Mouse (Mus musculus) T-helper 2 cell (primary cell): ENCODE results near the gene Arel1.

Experiments
- in situ Hi-C: fragments of 300-600 bp; cut with MboI, MseI; formaldehyde crosslinking; loops from one replicate; pipeline ENCODE4 v1.15.1; 2025; ENCODE audit warnings: high pct_unique_total_duplicates

The Arel1 gene

DNA sequence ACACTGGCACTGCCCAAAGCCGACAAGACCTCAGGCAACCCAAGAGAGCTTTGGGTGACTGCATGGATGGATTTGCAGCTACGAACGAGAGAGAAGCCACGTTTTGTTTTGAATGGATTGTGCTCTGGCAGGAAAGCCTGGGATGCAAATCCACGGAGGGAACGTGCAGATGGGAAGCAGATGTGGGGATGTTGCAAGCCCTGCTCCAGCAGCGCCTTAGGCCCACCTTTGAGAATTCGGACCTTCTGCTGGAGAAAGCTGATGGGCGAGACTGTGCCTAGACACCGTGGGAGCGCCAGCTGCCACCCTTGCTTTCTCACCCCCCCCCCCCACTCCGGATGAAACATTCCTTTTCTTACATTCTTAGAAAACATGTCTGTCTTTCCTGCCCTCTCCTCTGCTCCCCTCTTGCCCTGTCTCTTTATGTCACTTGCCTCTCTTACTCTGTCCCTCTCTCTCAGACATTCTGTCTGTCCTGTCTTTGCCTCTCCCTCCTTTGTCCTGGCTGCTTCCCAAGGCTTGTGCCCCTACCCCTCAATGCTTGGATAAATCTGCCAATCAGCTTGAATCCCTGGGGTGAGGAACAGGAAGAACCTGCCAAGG lies 63.6 kb downstream of the Arel1 start:
- in situ Hi-C loops = no loop called here

DNA sequence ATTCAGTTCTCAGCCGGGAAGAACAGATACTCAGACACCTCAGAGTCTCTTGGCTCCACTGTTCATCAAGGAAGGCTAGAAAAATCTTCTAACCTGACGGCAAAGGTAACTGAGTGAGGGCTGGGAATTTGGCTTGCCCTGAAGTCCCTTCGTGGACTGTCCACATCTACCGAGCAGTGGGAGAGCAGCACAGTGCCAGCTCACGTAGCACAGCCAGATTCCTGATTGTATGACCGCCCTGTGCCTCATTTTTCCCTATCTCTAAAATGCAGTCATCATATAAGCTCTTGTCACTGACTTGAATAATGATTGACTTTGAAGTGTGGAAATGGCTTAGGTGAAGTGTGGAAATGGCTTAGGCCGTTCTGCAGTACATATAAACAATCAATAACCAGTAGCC lies 66.3 kb downstream of the Arel1 start:
- in situ Hi-C loops = no loop called here

DNA sequence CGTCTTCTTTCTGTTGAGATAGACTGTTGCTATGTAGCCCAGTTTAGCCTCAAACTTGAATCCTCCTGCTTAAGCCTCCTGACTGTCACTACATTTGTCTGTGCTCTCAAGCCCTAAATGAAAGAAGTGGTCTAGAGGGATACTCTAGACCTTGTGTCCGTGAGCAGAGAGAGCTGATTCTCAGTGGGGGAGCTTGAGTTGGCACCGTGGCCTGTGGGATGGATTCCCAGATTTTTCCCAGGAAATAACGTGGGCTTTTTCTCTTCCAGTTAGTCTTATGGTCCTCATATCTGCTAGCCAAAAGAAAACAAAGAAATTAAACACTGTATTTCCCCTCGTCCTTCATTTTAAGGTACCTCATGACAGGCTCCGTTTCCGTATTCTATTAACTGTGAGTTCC lies 70.4 kb downstream of the Arel1 start:
- in situ Hi-C loops = no loop called here

DNA sequence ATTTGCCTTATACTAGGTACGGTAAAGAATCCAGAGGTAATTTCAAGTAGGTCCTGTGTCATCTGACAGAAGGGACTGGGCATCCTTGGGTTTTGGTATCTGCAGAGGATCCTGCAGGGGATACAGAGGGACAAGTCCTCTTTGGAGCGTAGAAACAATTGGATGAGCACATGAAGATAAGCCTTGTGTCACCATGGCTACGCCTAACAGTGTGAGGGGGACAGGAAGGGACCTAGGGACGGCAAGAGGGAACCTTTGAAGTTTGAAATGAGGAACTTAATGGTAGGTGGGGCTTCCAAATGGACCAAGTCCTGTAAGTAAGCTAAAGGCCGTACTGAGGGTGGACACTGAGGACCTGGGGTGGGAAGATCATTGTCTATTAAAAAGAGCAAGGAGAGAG lies 73.4 kb downstream of the Arel1 start:
- in situ Hi-C loops = loop anchor here (5.0 kb wide), 1 partner anchor 55 kb away; no protein-coding TSS in a partner anchor

DNA sequence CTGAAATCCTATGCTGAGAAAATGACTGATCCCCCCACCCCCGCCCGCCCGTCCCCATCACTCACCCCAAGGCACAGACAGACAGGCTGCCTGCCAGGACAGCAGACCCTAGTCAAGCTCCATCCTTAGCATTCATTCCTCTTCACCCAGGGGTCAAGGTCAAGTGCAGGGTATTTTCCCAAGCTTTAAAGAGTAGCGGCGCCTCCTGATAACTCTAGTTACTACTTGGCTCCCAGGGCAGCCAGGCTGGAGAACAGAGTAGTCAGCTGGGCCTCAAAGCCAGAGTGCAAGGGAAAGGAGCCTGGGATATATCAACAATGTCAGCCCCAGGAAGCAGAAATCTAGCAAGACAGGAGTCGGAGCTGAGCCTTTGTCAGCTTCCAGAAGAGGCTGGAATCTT lies 74.5 kb downstream of the Arel1 start:
- in situ Hi-C loops = loop anchor here (5.0 kb wide), 1 partner anchor 54 kb away; no protein-coding TSS in a partner anchor

DNA sequence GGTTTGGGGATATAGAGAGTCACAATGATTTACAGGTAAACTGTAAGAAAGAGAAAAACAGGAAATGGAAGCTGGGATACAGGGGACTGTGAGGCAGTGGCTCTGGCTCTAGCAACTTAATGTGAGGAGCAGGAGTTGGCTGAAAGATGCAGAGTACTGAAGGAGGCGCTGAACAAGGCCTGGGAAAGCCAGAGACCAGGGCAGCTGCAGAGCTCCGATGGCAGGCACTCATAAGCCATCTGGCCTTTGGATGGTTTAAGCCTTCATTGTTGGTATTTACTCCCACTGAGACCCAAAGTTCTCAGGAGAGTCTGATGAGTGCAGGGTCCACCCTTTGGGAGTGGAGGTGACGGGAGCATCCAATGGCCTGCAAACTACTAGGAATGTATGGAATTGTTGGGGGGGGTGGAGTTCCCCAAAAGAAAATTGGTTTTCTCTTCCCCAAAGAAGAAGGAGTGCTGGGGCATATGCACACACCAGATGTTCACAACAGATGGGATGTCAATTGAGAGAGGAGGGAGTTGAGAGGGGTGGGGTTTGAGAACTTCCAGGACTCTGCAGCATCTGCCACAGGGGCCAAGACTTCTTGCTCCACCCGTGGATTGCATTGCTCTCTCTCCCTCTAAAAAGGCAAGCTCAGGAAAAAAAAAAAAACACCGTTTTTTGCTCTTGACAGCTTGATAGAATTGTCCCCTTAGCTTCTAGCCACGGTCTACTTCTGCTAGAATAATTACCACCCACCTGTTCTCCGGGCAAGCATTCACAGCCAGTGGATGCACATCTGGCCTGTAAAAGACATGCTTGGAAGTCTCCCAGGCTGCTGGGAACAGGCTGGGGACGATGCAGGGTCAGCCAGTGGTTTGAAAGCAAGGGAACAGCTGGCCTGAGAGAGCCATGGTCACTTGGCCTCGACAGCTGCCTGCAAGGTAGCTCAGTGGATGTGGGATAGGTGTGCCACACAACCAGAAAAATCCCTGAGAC lies 76.8 kb downstream of the Arel1 start:
- in situ Hi-C loops = no loop called here

DNA sequence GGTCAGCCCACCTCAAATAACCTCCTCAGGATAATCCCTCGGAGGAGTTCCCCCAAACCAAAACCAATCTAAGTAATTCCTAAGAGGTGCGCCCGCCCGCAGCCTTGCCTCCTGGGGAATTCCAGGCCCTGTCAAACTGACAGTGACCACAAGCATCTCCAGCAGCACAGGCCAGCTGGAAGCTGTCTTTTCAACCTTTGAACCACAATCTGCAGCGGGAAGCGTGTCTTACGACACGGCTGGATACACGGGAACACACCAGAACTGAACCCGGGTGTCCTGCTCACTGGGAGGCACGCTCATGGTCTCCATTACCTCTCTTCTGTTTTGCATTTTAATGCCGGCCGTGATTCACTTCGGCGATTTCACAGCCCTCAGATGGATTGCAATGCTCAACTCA lies 80.4 kb downstream of the Arel1 start:
- in situ Hi-C loops = no loop called here

DNA sequence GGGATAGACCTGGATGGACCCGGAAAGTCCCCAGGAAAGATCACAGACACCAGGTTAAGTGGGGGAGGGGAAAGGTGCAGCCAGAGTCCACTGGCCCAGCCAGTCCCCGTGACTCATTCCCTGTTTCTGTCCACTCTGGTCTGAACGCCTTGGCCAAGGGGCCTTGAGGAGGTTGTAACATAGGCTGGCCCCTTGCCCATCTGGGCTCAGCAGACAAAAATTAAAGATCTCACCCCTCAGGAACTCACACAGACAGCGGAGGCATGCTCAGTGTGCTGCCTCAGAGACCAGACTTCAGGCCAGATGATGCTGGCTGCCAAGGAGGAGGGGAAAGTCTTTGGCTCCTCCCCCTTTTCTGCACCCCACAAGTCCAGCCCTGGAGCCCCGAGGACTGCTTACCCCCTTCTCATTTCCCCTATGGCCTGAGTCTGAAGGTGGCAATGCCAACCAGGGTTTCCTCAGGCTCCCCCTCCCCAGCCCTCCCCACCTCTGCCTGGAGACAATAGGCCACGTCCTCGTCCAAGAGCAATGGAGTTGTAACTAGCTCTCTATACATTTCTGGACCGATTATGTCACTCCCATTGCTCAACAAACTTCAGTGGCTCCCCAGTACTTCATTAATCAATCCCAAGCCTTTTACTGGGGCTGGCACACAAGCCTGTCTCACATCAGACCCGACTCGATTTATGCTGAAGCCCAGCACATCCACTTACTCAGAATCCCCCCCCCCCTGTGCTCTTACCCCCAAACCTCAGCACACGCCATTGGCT lies 85.4 kb downstream of the Arel1 start:
- in situ Hi-C loops = no loop called here

DNA sequence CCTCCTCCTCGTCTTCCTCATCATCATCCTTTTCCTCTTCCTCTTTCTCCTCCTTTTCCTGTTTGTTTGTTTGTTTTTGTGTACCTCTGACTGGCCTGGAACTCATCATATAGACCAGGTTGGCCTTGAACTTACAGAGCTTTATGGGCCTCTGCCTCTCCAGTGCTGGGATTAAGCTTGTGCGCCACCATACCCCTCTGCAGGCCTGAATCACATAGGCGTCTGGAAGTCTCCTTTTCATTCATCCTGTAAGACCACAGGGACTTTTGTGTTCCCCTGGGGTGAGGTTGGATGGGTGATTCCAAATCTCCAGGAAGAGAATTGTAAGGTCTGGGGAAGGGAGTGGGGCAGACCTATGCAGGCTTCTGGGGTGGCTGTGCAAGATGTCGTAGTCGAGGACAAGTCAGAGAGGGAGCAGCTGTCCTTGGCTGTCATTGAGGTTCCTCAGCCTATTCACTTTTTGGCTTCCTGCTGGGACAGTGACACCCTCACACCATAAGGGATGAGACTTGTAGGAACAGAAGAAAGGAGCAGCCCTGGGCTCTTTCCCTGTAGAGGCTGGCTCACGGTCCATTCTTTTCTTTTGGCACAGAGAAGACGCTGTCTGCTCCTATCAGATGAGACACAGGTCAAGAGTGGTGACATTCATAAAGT lies 86.2 kb downstream of the Arel1 start:
- in situ Hi-C loops = no loop called here

DNA sequence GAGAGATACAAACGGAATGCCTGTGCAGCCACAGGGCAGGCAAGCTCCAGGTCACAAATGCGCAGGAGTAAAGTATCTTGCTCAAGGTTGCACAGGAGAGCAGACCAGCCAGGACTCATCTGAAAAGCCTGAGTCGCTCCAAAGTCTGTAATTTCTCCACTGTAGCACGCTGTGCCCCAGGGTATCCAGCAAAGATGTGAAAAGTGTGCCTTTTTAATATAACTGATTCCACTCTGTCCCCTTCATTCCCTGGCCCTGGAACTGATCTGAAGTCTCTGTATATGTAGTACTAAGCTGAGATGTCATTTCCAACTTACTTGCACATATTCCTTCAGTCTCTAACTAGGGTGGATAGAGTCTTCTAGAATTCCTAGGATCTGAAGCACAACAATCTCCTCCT lies 87.9 kb downstream of the Arel1 start:
- in situ Hi-C loops = no loop called here

DNA sequence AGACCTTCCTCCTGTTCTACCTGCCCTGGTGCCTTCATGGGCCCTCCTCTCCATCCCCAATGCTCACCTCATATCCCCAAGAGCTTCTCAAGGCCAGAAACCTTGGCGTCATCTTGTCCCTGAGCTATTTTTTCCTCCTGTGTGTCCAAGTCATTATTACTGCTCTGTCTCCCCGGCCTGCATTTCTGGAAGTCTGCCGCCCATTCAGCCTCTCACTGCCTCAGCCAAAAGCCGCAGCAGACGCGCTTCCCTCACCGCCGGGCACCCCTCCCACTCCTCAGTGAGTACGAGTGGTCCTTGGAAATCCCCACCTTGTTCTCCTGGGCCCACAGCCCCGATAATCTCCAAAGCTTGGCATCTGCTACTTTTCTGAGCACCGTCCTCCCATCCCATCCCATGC lies 90.6 kb downstream of the Arel1 start:
- in situ Hi-C loops = no loop called here

DNA sequence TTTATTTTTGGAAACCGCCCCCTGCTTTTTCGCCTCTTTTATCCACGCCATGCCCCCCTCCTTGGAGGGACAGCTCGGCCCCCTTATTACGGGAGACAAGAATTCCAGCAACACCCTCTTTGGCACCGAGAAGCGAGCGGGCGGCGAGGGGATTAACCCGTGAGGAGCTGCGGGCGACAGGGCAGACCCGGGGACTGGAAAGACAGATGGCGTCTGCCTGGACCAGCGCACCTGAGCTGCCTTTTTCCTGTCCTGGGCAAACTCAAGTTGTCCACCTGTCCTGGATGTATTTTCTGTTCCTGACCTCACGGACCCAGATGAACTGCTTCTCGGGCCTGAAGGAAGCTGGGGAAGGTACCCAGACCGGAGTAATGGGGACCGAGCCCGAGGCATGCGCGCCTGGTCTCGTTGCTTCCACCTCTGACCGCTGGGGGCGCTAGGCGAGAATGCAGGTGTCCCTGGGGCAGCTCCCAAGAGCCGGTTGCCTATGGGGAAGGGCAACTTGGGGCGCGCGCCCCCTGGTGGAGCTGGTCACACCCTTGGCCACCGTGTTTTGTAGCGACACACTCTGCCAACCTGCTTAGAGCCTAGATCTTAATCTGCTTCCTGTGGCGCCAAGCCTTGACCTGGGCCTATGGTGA lies 94.1 kb downstream of the Arel1 start, which contains the start of gene Ltbp2:
Gene Ltbp2 (minus strand): TSS at position 52 of the 641 bp plus-strand sequence.
- in situ Hi-C loops = no loop called here

DNA sequence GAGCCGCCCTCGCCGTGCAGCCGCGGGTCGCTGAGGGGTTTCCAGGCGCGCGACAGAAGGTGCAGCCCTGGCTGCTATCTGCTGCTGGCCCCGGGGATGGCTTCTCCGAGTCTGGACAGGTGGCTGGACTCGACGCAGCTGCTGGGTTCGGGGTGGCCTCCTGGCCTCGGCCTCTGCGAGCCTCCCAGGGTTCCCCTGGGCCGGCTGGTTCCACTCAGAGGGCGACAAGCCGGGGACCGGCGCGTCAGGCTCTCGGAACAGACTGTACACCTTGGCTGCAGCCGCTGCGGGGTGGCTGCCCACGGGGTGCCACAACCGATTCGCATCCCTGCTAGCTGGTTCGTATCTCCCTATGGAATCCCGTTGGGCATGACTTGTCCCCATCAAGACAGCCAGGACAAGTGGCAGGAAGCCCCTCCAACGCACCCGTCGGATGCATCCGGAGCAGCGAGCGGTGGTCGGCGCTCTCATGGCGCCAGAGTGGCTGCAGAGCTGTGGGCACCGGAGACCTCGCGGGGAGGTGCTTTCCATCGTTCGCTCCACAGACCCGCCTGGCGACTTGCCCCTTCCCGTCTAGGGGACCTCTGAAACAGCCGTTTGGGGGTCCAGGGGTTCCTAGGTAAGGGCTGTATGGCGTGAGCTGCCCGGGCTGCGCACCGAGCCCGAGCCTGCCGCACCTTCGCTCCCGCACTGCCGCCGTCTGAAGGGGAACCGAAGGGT lies 94.8 kb downstream of the Arel1 start:
- in situ Hi-C loops = no loop called here

DNA sequence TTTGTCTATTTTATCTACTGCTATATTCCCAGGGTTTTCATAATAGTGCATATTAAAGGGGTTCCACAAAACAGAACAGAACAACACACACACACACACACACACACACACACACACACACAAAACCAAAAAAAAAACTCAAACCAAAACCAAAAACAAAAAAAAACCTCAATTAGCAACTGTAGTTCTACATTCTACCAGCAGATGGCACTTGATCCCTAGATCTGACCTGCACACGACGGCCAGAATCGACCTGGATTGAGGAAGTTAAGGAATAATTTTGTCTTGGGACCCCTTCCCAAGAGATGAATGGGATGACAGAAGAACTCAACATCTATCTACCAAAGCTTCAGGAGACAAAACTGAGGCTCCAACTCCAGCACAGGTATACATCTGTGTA lies 97.3 kb downstream of the Arel1 start:
- in situ Hi-C loops = no loop called here

DNA sequence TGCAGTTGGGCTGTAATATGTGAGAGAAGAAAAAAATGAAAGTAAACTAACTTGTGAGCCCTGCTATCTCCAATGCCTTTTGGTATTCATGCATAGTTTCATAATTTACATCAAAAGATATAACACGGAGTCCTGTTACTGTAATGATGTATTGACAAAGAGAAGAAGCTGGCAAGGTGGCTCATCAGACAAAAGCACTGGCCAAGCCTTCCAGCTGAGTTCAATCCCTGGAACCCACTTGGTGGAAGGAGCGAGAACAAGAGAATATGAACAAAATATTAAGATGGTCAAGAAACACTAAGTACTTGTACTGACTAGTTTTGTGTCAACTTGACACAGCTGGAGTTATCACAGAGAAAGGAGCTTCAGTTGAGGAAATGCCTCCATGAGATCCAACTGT lies 98.4 kb downstream of the Arel1 start:
- in situ Hi-C loops = no loop called here
